Mouse (Mus musculus) lung, postnatal 0 days (tissue): ENCODE data around the gene Ech1.

Experiments
- CTCF ChIP-seq: IDR thresholded peaks from 2 replicates; pipeline ENCODE4 v1.5.1; 2016; ENCODE audit warnings: antibody characterized with exemption, mild to moderate bottlenecking
- EP300 ChIP-seq: IDR thresholded peaks from 2 replicates; pipeline ENCODE4 v1.6.1; 2016; ENCODE audit warnings: antibody characterized with exemption, mild to moderate bottlenecking, control low read depth

GRCm38 (mm10) chr7:28870901-28871664, 46.1 kb downstream of the Ech1 start:
- no peak for TF ChIP-seq CTCF
- no peak for TF ChIP-seq EP300
